Mouse (Mus musculus): ENCODE data around the gene Hist1h2af.
"Not testable (repeated sequence)": the region's sequence is repeated elsewhere in the genome, so short reads cannot be mapped to it uniquely, and the experiment has no call there.

Hist1h2af gene

GRCm38 (mm10) chr13:23555839-23556416 is 22.2 kb downstream of the Hist1h2af start:
- DNase-seq (ENCODE audit: low read depth, low spot score) = no peak

- DNase-seq (ENCODE audit: low read depth, low spot score) = no peak
These were observed 23.2 kb downstream of the Hist1h2af start for GRCm38 (mm10) chr13:23556906-23557305.

GRCm38 (mm10) chr13:23560699-23561098 is 27.0 kb downstream of the Hist1h2af start:
- DNase-seq (ENCODE audit: low read depth, low spot score) = not testable (repeated sequence)

GRCm38 (mm10) chr13:23561531-23561882 is 27.8 kb downstream of the Hist1h2af start:
- DNase-seq (ENCODE audit: low read depth, low spot score) = not testable (repeated sequence)

GRCm38 (mm10) chr13:23561883-23562659 is 28.4 kb downstream of the Hist1h2af start, which contains the start of gene Hist1h3e:
Gene Hist1h3e, minus strand, starts transcription at chr13:23562369.
- DNase-seq (ENCODE audit: low read depth, low spot score) = peak; percentile 95

GRCm38 (mm10) chr13:23562699-23563462 is 29.2 kb downstream of the Hist1h2af start:
- peak; percentile 54 for DNase-seq (ENCODE audit: low read depth, low spot score)

- DNase-seq (ENCODE audit: low read depth, low spot score) = no peak
These were observed 30.8 kb downstream of the Hist1h2af start for GRCm38 (mm10) chr13:23564482-23564881.

GRCm38 (mm10) chr13:23570261-23571021 is 36.7 kb downstream of the Hist1h2af start:
- not testable (repeated sequence) for DNase-seq (ENCODE audit: low read depth, low spot score)

GRCm38 (mm10) chr13:23571022-23571503 is 37.4 kb downstream of the Hist1h2af start, which contains the start of the genes Hist1h2ae and Hist1h2bg:
Gene Hist1h2ae, minus strand, starts transcription at chr13:23571220.
Gene Hist1h2bg, plus strand, starts transcription at chr13:23571396.
- DNase-seq (ENCODE audit: low read depth, low spot score) = peak; percentile 73

GRCm38 (mm10) chr13:23571504-23572217 is 38.0 kb downstream of the Hist1h2af start:
- not testable (repeated sequence) for DNase-seq (ENCODE audit: low read depth, low spot score)

- no peak for DNase-seq (ENCODE audit: low read depth, low spot score)
These were observed 38.7 kb downstream of the Hist1h2af start for GRCm38 (mm10) chr13:23572218-23573033.

GRCm38 (mm10) chr13:23573034-23573897 is 39.6 kb downstream of the Hist1h2af start:
- not testable (repeated sequence) for DNase-seq (ENCODE audit: low read depth, low spot score)

- peak; percentile 94 for DNase-seq (ENCODE audit: low read depth, low spot score)
These were observed 40.3 kb downstream of the Hist1h2af start, which contains the start of the genes Hist1h2bf and Hist1h2ad for GRCm38 (mm10) chr13:23573898-23574524. Gene Hist1h2bf, minus strand, starts transcription at chr13:23574196. Gene Hist1h2ad, plus strand, starts transcription at chr13:23574381.

GRCm38 (mm10) chr13:23574546-23575170 is 41.0 kb downstream of the Hist1h2af start:
- not testable (repeated sequence) for DNase-seq (ENCODE audit: low read depth, low spot score)

GRCm38 (mm10) chr13:23575271-23575851 is 41.7 kb downstream of the Hist1h2af start, which contains the start of gene Hist1h3d:
Gene Hist1h3d, plus strand, starts transcription at chr13:23575763.
- peak; percentile 49 for DNase-seq (ENCODE audit: low read depth, low spot score)

GRCm38 (mm10) chr13:23575864-23576313 is 42.2 kb downstream of the Hist1h2af start:
- not testable (repeated sequence) for DNase-seq (ENCODE audit: low read depth, low spot score)

- no peak for DNase-seq (ENCODE audit: low read depth, low spot score)
These were observed 42.7 kb downstream of the Hist1h2af start for GRCm38 (mm10) chr13:23576351-23576881.

Data from retina, postnatal 7 days (tissue).